Mouse (Mus musculus) naive thymus-derived CD4-positive, alpha-beta T cell, adult 5 months (primary cell): ENCODE data around the gene Yipf3. TPM values are rescaled to one million over a fixed set of nuclear protein-coding genes. Genes with fewer than 3 reads are reported as not detected.

Source experiments
- polyA plus RNA-seq: library from polyadenylated mRNA; unstranded; fragments of 100-300 nt; shearing (Covaris generic); gene quantifications from one replicate; pipeline ENCODE4 v1.2.1, GENCODE M21; 2017

Gene Yipf3
- 174 TPM for polyA plus RNA-seq

DNA sequence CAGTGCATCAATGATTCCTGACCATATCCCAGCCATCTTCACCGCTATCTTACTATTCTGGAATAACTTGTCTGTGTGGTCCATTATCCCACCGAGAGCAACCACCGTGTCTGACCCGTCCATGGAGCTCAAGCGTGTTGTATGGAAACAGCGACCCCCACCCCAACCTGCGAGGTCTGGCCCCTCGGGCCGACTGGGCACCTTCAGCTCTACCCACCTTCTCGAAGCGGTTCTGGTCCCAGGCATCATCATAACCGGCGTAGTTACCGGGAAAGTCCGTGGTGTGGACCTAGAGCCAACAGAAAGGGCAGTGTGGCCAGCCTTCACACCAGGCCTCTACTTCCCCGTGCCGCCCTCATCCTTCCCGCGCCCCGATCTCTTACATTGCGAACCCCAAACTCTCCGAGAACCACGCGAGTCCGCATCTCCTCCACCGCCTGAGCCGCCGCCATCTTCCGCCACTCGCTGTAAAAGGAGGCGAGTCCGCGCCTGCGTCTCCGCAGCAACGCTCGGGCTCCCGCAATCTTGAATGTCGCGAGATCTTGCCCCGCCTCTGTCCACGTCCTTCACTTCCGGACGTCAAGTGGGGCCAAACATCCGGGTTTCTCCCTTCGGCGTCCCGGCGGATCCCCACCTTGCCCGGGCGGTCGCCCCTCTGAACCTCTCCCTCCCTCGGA lies at the start of gene Yipf3, which contains the start of gene Polr1c:
Gene Yipf3, plus strand, starts transcription at position 569 of the 677 bp plus-strand sequence.
Gene Polr1c, minus strand, starts transcription at position 543 of the 677 bp plus-strand sequence.

DNA sequence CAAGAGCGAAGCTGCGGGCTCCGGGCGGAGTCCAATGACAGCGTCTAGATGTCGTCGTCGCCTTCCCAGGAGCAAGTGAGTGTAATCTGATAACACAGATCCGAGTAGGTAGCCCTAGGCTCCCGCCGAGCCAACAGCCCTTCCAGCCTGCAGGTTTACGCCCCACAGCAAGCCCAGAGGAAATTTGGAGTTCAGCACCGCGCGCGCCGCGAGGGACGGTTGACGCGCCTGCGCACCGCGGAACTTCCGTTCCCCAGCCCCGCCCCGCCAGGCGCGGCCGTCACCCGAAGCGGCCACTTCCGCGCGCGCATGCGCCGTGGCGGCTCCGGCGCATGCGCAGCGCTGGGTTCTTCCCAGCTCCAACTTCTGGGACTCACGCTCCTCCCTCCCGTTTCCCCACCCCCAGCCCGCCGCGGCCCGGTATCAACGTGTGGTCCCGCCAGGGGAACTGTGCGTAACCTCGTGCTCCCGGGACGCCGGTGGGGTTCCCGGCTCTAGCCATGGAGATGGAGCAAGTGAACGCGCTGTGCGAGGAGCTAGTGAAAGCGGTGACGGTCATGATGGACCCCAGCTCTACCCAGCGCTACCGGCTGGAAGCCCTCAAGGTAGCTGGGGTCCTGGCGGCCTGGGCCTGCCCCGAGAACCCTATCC lies 45.3 kb upstream of the Yipf3 start, which contains the start of the genes Polh and Xpo5:
Gene Polh, minus strand, starts transcription at position 225 of the 651 bp plus-strand sequence.
Gene Xpo5, plus strand, starts transcription at position 362 of the 651 bp plus-strand sequence.

GRCm38 (mm10) chr17:46253452-46254084 lies 5.7 kb downstream of the Yipf3 start, which contains the start of gene Lrrc73:
Gene Lrrc73, plus strand, starts transcription at chr17:46253531.

DNA sequence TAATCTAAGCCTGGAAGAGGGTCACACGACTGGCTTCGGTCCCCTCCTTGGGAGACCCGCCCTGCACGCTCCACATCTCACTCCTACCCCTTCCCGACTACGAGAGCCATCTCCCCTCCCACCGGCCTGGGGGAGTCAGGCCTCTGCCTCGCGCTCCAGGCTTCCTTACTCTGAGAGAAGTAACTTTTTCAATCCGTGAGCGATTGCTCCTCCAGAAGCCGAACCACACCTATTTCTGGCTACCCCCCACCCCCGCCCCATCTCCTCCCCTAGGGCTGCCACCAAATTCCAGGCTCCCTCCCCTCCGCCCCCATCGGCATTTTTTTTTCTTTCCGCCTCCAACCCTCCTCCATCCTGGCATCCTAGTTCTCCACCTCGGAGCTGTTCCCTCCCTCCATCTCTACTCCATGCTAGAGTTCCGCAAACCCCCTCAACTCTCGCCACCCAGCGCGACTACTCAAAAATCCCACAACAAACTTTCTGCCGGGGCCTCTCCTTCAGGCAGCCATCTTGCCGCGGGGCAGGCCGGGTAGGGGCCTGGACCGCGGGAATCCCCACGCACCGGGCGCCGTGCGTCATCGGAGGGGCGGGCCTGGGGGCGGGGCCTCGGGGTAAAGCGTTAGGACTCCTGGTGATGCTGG lies 34.7 kb downstream of the Yipf3 start, which contains the start of gene Tjap1:
Gene Tjap1, minus strand, starts transcription at position 544 of the 641 bp plus-strand sequence.

GRCm38 (mm10) chr17:46297364-46298219 lies 49.7 kb downstream of the Yipf3 start, which contains the start of gene Dlk2:
Gene Dlk2, plus strand, starts transcription at chr17:46297421.

Other genes starting within 250 kb of the Yipf3 start
- gene Vegfa, start 215.7 kb upstream of the Yipf3 start, polyA plus RNA-seq = 5.0 TPM
- 81.6 TPM for gene Mrps18a, start 137.1 kb upstream of the Yipf3 start, polyA plus RNA-seq
- gene Rsph9, start 103.9 kb upstream of the Yipf3 start, polyA plus RNA-seq = 0.87 TPM
- 41.2 TPM for gene Mad2l1bp, start 94.5 kb upstream of the Yipf3 start, polyA plus RNA-seq
- 72.4 TPM for gene Gtpbp2, start 87.0 kb upstream of the Yipf3 start, polyA plus RNA-seq
- 5.0 TPM for gene Polh, start 45.4 kb upstream of the Yipf3 start, polyA plus RNA-seq
- 32.3 TPM for gene Xpo5, start 45.3 kb upstream of the Yipf3 start, polyA plus RNA-seq
- 54.6 TPM for gene Polr1c, start within 50 bp of the Yipf3 start, polyA plus RNA-seq
- gene Lrrc73, start 5.5 kb downstream of the Yipf3 start, polyA plus RNA-seq = 0.21 TPM
- gene Tjap1, start 34.9 kb downstream of the Yipf3 start, polyA plus RNA-seq = 38.5 TPM
- gene Dlk2, start 49.3 kb downstream of the Yipf3 start, polyA plus RNA-seq = not detected
- 5.6 TPM for gene Abcc10, start 80.3 kb downstream of the Yipf3 start, polyA plus RNA-seq
- gene Zfp318, start 135.7 kb downstream of the Yipf3 start, polyA plus RNA-seq = 10.7 TPM
- gene Crip3, start 180.8 kb downstream of the Yipf3 start, polyA plus RNA-seq = not detected
- not detected for gene Slc22a7, start 190.4 kb downstream of the Yipf3 start, polyA plus RNA-seq
- not detected for gene Ttbk1, start 239.6 kb downstream of the Yipf3 start, polyA plus RNA-seq
- not detected for gene Dnph1, start 248.6 kb downstream of the Yipf3 start, polyA plus RNA-seq